Mouse (Mus musculus) retina, postnatal 1 day (tissue): ENCODE measurements at regions not wholly inside any gene's neighbourhood (a gene's known extent, or its start where the extent isn't known, plus 50 kb on each side); places are given as distances from the start of the nearest gene placed in this dataset.

Experiments
- DNase-seq: peaks from one replicate; pipeline ENCODE4 v3.0.0-alpha.2; 2012

DNA sequence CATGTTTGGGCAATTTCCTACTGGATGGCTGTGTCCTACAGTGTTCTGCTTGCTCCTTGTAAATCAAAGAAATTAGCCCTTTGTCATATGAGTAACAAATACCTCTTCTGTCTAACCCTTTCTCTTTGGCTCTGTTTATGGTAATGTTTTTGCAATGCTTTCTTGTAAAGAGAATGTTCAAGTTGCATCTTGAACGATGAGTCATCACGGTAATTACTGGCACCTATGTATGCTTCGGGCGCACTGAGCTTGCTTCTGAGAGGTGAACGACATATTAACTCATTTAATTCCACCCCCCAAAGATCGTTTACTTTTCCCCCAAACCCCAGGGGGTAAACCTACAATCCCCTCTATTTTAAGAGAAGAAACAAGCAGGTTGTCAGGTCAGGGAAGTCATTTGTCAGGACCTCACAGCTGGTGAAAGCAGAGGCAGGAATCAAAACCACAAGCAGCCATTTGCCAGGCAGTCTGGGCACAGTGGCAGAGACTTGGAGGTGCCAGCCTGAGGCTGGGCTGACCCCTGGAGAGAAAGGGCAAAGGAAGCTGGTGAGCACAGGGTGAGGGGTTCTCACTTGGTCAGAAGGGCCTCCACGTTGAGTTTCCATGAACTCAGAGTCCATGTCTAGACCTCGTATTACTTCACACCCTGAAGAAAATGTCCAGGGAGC is 87.6 kb upstream of the Atp1a1 start:
- no peak for DNase-seq

DNA sequence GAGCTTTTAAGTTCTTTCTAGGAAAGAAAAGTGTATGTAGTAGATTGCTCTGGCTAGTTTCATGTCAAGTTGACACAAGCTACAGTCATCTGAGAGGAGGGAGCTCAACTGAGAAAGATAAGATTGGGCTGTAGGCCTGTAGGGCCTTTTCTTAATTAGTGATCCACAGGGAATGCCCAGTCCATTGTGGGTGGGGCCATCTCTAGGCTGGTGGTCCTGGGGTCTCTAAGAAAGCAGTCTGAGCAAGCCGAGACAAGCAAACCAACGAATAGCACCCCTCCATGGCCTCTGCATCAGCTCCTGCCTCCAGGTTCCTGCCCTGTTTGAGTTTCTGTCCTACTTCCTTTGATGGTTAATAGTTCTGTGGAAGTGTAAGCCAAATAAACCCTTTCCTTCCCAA is 86.3 kb upstream of the Atp1a1 start:
- DNase-seq, result no peak

DNA sequence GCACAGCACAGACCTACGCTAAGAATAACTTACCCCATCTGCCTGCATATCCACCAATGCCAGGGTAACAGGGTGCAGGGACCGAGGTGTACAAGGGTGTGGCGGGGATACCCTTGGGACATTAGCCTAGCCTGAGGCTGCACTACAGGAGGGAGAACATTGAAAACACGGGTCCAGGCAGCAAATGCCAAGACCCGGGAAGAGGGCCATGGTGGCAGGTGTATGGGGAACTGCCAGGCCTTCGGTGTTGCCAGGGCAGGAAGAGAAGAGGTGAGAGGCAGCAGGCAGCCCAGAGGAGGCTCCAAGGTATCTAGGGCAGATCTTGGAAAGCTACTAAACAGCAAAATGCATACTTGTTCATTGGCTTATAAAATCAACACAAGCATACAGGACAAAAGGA is 85.7 kb upstream of the Atp1a1 start:
- no peak for DNase-seq

DNA sequence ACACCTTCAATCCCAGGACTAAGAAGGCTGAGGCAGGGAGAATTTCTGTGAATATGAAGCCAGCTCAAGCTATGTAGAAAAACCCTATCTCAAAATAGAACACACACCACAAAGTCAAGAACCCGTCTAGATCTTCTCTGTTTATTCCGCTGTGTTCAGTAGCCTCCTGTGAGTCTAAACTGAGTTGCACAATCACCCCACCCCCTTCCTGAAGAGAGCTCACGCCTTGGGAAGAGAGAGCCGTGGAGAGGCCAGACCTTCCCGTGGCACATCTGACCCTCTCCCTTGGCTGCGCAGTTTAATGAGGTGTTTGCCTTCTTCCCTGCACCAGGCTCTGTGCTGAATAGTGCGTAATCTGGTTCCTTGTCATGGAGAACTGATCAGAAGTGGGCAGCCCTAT is 80.7 kb upstream of the Atp1a1 start:
- DNase-seq, result no peak

DNA sequence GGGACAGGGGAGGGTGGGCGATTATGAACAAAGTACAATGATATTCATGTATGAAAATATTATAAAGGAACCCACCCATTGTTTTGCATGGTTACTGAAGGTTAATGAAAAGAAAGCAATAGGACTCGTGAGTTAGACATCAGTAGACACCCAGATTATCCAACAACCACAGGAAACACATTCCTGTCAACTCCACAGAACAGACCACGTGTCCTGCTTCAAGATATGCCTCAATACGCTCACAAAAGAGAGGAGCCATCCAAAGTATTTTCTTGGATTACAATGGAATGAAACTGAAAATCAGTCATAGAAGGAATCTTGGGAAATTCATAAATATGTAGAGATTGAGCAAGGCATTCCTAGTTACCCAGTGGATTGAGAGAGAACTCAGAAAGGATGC is 68.5 kb upstream of the Atp1a1 start:
- no peak for DNase-seq

DNA sequence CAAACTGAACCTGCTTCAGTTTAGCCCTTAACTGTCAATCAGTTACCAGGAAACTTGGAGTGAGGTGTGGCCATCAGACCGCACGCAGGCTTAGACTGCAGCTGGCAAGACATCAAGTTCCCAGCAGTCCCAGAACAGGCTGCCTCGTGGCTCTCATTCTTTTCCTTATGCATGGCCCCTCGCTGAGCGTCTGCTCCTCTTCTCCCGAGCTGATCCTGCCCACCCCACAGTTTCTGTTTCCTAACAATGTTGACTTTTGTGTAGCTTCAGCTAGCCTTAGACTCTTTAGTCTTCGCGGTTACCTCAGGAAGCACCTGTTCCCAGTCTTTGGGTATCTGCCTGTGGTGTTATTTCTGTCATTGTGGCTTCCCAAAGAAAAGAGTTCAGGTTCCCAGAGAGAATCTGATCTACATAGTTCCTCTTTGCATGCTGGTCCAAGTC is 66.1 kb upstream of the Atp1a1 start:
- DNase-seq, result no peak

DNA sequence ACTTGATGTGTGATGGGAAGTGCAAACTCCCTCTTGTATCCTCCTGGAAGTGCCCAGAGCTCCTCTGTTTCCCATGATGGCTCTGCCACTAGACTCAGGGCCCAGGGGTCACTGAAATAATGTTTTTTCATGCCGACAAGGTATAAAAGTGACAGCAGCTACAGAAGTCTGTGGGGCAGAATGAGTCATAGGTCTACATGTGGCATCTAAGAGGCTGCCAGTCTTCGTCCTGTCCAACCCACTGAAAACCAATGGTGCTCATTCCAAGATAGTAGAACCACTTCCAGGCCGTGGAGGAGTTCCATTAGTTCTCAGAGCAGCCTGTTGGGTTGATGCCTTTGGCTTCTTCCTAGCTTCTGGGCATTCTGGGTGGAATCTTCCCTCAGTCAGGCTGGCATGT is 65.3 kb upstream of the Atp1a1 start:
- no peak for DNase-seq

DNA sequence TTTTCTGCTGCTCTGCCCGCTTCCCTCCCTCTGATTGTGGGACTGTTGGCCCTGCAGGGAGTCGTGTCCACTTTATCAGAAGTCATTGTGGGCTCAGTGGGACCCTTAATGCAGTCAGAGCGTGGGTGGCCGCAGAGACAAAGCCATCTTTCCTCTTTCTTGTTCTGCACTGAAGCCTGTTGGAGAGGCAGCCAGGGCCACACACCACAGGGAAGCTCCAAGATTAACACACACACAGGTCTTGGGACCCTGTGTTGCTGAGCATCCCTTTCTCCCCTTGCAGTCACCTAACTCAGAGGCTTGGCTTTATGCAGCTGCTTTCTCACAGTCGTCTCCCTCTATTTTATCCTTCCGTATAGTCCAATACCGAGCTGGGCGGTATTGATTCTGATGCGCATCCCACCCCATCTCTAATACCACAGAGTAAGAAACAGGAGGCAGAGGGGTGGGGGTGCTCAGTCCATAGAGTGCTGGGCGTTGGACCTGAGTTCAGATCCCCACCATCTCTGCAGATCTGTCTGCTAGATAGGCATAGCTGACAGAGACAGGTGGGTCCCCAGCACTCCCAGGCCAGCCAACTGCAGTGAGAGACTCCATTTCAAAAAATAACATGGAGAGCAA is 63.4 kb upstream of the Atp1a1 start:
- DNase-seq, result peak; percentile 22

DNA sequence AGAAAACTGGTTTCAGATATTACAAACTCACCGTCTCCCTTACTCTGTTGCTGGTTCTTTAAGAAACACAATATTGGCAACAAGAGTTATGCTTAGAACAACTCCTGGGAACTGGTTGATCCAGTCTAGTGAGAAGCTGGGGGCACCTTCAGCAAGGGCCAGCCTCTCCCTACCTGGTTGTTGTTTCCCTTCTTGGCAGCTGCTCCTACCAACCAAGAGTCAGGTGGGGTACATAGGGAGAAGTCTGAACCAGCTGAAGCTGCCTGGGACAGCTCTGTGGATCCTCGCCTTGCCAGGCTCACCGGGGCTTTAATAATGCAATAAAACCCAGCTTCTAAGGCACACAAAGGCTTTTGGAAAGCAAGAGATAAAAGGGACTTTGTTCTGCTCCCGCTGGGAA is 62.7 kb upstream of the Atp1a1 start:
- DNase-seq, result peak; percentile 43

DNA sequence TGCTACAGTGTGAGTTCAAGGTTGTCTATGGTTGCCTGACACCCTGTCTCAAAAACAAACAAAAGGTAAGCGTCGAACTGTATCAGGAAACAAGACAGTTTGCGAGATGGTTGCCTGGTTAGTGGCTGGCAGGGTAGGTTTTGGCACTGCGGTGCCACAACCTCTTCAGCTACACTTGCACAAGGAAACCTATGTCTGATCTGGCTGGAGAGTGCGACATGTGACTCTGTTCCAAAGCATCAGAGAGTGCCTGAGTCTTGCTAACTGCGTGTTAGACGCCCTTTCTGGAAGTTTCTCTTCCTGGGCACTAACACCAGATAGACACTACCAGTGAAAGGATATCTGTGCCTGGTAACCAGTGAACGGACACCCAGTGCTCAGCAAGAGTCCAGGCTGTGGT is 62.1 kb upstream of the Atp1a1 start:
- DNase-seq, result no peak

DNA sequence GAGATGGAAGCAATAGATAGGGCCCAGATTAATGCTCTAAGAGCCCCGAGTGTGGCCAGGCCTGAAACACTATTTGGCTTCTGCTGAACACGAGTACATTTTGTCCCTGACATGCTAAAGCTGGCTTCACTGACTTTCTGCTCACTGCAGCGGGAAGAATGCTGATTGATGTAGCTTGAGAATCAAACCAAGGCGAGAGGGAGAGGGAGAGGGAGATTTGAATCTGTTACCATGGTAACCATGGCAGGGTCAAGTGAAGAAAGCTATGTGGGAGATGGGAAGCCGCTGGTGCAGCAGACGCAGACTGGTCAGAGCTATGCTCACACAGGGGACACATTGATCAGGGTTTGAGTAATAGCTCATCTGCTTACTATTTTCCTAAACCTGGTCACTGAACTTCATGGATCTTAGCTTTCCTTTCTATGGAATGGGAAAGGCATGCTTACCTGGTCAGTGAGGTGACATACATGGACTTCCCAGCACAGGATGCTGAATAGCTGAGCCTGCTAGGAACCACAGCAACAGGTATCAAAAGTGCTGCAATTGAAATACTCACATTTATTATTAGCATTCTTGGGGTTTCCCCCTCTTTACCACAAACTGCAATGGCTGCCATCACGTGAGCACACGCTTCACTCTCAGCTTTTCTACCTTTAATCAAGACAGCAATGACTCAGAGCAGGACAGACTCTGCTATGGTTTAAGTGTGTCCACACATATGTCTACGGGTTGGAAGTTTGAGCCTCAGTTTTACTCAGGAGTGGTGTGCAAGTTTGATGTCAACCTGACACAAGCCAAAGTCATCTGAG is 56.9 kb upstream of the Atp1a1 start:
- DNase-seq, result peak; percentile 83

DNA sequence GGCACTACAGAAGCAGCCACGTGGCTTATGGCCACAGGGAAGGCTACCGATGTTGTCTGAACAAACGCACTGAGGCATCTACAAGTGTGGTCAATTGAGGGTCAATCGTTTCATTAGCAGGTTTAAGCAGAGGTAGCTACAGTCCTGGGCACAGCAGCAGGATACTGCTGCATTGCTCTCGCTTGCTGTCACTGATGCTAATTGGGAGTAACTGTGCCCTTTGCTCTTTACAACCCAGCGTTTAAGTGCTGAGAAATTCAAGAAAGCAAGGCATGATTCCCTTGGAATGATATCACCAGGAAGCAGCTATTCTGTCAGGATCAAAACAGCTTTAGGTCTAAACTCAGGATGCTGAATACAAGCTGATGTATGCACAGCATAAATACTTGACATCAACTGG is 56.2 kb upstream of the Atp1a1 start:
- DNase-seq, result peak; percentile 24

DNA sequence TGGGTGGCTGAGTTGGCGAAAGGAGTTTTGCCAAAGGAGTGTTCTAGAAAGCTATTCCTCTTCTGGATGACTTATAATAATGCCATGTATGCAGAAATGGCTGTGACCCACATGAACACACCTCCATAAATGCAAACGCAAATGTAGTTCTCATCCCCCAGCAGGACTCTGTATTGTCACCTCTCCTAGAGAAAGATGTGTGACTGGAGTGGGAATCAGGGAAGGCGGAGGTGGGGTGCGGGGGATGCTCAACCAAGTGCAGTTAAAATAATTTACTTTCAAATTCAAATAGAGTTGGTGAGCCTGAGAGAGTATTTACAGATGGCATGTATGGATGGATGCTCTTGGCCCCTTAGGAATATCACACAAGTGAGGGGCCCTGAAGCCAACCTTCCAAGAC is 55.7 kb upstream of the Atp1a1 start:
- DNase-seq, result no peak

DNA sequence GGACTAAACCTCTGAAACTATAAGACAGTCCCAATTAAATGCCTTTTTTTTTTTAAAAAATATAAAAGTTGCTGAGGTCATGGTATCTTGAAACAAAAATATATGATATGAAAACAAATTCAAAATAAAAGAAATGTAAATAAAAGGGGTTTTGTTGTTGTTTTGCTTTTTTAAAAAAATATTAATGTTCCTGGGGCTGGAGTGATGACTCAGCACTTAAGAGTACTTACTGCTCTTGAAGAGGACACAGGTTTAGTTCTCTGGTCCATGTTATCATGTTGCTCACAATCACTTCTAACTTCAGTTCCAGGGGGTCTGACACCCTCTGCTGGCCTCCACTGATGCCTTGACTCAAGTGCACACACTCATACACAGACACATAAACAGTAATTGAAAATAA is 53.5 kb upstream of the Atp1a1 start:
- no peak for DNase-seq

DNA sequence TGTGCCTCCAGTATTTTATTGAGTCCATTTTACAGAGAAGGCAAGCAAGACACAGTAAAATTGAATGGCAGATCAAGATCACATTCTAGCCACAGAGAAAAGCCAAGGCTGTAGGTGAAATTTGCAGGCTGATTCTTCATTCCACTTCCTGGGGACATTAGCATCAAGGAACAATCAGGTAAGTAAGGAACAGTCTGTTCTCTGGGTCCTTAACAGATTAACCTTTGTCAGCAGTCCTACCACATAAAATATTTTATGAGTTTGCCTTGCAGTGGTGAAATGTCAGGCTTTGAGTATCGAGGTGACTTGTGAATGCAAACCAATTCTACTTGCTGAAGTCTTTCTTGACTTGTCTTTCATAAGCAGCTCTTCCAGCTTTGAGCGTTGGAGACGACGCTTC is 50.2 kb upstream of the Atp1a1 start:
- no peak for DNase-seq
